Mouse (Mus musculus): ENCODE data around the gene Zfp513.
"Not testable (repeated sequence)": the region's sequence is repeated elsewhere in the genome, so short reads cannot be mapped to it uniquely, and the experiment has no call there.

Gene Zfp513

DNA sequence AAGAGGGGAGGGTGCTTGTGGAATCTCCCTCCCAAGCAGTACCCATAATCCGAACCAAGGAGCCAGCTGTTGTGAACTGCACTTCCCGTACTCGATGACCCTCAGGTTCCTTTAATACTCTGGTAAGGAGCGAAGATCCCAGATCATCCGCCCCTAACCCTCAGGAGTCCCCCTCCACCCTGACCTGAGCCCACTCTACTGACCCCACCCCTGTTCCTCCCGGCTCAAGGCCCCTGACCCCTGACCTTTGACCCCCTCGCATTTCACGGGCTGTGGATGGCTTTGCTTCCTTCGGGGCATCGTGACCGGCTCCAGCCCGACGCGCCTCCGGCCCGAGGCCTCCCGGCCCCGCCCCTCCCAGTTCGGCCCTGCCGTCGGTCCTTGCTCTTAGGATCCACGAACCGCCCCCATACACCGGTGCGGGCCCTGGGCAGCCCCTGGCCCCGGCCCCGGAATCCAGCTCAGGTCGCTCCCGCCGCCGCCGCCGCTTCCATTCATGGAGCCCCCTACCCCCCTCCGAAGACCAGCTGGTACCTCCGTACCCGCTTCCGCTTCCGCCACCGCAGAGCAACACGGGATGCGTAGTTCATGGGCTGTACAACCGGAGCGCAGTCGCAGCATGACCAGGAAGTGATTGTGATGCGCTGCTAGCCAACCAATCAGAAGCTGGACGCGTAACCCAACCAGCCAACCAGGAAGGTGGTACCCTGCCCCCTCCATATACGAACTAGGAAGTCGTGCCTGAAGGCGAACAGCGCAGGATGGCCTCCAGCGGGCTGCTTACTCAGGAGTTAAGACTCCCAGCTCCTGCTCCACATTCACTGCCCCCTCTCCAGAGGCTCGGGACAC is at the start of gene Zfp513:
Gene Zfp513 (minus strand): TSS at position 562 of the 849 bp plus-strand sequence.
- peak; percentile 84 to 91 for DNase-seq

DNA sequence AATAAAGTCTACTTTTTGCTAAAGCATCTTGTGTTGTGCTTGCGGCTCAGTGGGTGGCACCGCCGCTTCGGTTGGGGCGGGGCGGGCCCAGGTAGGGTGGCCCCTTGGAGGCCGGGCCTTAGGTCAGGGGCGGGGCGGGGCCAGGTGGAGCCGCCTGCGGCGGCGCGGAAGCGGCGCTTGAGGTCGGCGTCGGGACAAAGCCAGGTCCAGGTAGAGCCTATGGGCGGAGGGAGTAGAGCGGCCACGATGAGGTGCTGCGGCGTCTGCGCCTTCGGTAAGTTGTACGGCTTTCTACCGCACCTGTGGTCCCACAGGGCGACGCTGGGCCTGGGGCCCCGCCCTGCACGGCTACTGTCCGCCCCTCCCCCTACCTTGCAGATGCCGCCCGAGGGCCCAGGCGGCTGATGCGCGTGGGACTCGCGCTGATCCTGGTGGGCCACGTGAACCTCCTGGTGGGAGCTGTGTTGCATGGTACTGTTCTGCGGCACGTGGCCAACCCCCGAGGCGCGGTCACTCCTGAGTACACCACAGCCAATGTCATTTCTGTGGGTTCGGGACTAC is 49.5 kb upstream of the Zfp513 start, which contains the start of gene Krtcap3:
Gene Krtcap3 (plus strand): TSS at position 151 of the 561 bp plus-strand sequence.
- DNase-seq = peak in 1 of 2 experiments; percentile 18

DNA sequence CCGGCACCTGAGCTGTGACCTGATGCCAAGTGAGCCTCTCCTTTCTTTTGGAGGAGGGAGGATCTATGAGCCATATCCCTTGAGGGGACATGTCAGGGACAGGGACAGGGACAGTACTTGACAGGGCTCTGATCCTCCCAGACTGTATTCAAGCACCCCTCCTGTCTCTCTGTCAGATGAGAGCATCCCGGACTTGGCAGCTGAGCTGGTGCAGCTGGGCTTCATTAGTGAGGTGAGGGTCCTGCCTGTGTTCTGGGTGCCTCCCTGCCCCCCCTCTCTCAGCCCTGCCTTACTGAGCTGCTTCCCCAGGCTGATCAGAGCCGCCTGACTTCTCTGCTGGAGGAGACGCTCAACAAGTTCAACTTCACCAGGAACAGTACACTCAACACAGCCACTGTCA is 48.6 kb upstream of the Zfp513 start:
- no peak for DNase-seq

DNA sequence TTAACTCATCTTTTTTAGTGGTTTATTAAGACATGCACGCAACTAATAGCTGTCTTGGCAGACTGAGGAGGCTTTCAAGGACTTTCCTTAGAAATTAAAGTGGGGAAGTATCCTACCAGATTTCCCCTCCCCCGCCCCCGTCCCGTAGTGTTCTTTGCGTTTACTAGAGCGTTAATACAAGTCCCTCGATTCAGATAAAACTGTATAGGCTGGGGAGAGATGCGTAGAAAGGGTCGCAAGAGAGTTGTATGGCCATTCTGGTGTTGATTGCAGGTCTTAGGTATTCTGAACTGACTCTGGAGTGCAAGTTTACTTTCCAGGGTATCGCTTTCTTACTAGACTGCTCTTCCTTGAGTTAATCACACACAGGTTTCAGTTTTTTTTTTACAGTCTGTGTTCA is 40.1 kb upstream of the Zfp513 start:
- no peak for DNase-seq

DNA sequence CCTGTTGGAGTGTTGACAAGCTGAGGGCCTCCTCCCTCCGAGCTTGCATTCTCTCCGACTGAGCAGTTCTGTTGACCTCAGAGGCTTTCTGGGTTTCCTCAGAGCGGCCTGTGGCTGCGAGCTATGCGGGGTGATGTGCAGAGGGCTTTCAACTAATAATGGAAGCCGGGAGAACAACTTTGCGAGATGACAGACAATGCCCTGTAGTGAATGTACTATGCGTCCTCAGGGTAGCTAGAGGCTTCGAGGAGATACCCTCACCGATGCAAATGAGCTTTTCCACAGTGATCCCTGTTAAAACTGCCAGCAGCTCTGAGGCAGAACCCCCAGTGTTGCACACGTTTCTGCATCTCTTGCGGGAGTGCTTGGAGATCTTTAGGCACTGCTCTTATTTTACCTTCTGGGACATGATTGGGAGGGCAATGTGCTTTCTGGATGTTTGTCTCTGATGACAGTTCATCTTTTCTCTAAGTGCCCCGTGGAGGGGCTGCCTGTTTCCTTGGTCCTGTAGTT is 39.5 kb upstream of the Zfp513 start:
- DNase-seq = no peak

DNA sequence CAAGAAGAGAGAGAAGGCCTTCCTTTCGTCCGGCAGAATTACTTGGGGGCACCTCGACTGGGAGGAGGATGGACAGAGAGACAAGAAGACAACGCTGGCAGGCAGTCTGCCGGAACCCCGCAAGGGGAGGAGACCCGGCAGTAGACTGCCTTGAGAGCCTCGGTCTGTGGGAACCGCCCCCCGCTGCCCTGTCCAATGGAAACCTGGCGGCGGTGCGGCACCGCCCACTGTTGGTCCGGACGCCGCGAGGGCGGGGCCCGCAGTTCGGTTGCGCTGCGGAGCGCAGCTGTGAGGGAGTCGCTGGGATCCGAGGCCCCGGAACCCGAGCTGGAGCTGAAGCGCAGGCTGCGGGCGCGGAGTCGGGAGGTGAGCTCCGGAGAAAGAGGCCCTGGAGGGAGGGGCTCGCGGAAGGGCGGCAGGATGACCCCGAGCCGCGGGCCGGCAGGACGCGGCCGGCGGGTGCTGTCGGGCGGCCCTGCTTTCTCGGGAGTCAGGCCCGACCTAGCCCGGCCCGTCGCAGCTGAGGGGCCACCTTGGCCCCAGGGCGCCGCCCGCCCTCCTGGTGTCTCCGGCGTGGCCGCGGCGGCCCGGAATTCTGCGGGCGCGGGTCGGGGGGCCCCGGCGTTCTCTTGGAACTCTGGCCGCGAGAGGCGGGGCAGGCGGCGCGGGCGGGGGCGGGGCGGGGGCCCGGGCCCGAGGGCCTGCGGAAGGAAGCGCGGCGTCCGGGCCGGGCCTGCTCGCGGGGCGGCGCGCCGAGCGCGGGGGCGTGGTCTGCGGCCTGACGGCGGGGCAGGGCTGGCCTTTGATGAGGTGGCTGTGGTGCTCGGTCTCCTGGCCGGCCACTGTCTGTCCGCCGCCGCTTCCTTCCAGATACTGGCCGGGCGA is 38.8 kb upstream of the Zfp513 start, which contains the start of the genes Nrbp1 and Gm9970:
Gene Nrbp1 (plus strand): TSS at position 228 of the 885 bp plus-strand sequence.
Gene Gm9970 (minus strand): TSS at position 596 of the 885 bp plus-strand sequence.
- peak; percentile 93 to 94 for DNase-seq

DNA sequence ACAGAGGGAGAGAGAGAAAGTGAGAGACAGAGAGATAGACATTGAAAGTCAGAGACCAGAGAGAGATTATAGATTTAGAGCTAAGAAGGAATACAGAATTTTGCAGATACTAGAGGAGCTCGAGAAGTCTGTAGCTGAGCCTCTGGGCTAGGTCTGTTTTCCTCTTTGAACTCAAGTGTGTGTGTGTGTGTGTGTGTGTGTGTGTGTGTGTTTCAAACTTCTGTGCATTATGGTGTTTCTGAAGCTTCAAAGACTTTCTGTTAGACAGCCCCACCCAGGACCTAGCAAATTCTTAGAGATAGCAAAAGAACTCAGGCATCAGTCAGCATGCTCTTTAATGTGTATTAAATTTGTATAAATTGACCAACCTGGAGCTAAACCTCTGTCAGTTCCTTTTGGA is 24.5 kb upstream of the Zfp513 start:
- no peak for DNase-seq

DNA sequence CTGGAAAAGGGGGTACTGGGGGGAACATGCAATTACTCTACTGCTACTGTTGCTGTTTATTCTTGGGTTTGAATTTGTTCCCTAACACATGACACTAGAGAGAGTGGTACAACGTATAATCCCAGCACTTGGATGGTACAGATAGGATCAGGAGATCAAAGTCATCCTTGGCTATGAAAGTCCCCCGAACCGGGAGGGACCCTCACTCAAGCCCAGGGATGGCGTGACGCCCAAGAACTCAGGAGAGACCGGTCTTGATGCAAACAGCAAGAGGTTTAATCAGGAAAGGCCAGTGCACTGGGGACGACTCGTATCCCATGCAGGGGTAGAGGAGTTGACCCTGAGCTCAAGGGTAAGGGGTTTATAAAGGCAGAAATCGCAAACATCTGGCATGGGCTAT is 20.6 kb upstream of the Zfp513 start:
- DNase-seq = no peak

DNA sequence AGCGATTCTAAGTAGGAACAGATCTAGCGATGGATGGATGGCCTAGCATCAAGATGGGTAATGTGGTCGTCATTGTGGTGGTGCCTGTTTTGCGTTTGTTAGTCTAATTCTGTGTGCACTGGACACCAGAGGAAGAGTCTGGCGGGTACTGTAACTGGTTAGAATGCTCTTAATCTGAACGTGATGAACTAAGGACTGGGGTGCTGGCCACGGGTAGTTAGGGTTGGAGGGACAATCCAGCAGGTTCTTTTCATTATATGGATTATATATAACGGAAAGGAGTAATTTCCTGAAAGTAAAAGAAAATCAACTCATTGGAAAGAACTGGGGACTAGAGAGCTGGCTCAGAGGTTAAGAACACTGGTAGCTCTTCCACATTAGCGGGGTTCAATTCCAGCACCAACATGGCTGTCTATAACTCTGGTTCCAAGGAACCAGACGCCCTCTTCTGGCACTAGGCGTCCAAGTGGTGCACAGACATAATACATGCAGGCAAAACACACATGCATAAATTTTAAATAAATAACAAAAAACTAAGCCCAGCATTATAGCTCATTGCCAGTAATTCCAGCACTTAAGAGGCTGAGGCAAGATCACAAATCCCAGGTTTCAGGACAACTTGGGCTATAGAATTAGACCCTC is 19.3 kb upstream of the Zfp513 start:
- no peak for DNase-seq

DNA sequence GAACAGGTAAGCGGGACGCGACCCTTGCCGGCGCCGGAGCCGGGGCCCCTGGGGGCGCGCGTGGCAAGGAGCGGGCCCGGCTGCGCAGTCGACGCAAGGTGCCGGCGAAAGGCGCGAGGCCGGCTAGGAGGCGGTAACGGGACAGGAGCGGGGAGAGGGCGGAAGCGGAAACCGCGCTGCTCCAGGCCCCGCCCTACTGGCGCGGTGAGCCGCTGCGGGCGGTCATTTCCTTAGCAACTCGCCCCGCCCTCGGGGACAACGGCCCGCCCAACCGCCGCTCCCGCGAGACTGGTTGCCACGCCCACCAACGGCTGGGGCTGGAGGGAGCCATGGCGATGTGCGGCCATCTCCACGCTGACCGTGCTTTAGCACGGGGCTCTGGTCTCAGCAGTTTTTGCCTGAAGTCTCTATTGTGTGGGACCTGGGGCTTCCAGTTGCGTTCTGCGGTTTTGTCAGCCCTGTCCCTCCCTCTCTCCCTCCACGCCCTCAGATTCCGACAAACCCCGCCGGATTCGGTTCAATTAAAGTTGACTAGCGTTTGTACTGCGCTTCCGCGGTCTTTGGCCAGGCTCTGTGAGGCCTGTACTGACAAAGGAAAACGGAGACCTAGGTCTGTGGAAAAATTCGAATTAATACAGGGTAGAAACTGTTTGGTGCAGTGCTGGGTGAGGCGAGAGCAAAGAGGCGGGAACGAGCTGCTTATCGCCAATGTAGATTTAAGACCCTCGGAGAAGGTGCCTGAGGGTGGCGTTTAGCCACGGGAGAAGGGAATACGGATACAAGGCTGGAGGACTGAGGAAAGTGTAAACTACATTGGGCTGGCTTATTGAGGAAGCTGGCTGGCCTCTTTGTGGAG is 18.6 kb upstream of the Zfp513 start, which contains the start of gene Ppm1g:
Gene Ppm1g (minus strand): TSS at position 240 of the 856 bp plus-strand sequence.
- DNase-seq = peak; percentile 96 to 99

DNA sequence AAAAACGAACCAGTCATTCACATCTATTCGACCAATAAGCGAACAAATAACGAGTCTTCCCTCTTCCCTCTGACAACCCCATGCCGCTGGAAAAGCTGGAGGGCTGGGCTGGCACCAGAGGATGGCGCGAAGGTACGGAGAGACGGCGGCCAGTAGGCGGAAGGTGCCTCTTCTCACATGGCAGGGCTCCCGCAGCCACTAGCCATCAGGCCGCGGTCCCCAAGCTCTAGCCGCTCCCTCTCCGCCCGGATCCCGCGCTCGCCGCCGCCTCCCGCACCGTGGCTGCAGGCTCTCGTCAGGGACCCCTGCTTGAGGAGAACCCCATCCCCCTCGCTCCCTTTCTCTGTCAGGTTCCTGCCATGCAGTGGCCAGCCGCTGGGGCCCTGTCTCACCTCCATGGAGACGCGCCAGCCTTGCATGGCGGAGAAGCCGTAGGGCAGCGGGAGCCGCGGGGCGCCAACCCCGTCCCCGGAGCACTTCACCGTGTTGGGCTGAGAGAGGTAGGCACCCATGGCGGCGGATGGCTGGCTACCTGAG is 17.9 kb upstream of the Zfp513 start:
- no peak for DNase-seq

DNA sequence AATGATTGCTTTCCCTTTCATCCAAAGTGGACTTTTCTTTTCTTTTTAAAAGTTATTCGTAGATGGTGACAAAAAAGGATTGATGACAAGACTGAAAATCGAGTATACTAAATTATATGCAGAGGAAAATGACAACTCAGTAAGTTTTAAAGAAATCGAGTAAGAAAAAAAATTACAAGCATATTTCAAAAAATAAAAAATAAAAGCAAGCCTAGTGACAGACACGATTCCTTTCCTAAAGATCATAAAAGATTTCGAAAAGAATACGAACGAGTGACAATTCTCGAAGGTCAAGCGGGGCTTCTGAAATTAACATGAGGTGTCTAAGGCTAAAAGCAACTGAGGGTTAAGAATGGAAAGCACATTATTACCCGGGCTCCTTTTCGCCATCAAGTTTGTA is 17.4 kb upstream of the Zfp513 start:
- no peak for DNase-seq

DNA sequence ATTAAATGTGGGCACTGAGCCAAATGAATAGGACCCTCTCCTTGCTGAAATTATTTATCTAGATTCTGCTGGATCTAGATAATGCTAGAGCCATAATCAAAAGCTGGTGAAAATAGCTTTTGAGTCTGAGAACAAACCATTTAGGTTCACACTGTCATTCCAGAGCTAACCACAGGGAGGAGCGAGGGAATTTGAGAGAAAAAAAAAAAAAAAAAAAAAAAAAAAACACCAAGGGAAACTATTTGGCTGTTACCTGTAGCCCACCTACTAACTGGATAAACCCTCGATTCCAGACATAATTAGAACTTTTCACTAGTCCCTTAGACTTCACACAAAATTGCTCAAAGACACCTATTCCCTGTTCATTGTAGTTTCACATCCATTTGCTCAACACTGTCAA is 17.0 kb upstream of the Zfp513 start:
- DNase-seq = no peak

DNA sequence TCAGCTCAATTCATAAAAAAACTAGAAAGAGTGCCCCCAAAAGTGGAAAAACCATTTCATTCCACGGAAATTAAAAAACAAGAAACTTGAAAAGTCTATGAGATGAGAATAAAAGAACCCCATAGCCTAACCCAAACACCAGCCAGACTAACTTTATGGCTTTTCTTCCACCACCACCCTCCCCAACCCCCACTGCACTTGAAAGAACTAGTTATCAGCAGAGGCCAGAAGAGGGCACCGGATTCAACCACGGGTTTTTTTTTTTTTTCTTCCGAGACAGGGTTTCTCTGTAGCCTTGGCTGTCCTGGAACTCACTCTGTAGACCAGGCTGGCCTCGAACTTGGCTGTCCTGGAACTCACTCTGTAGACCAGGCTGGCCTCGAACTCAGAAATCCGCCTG is 16.2 kb upstream of the Zfp513 start:
- peak in 1 of 2 experiments; percentile 19 for DNase-seq

DNA sequence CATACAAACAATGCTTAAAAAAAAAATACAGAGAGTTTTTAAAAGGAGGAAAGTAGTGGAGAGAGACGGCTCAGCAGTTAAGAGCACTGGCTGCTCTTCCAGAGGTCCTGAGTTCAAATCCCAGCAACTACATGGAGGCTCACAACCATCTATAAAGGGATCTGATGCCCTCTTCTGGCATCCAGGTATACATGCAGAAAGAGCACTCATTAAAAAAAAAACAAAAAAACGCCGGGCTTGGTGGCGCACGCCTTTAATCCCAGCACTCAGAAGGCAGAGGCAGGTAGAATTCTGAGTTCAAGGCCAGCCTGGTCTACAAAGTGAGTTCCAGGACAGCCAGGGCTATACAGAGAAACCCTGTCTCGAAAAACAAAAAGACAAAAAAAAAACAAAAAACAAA is 14.5 kb upstream of the Zfp513 start:
- DNase-seq = not testable (repeated sequence)

DNA sequence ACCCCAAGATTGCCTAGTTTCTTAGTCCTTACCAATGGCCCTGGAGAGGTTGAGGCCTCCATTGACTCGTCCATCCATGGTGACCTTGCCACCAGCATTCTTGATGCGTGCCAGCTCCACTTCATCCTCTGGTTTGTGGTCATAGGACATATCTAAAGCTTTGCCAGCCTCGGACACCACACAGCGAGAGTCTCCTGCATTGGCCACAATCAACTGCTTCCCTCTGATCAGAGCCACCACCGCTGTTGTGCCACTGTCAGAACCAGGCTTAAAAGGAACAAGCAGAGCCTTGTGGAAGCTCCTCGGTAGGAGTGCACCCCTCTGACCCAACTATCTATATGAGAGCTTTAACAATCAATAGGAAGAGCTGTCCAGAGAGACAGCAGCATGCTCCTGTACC is 2.3 kb upstream of the Zfp513 start:
- DNase-seq = no peak

DNA sequence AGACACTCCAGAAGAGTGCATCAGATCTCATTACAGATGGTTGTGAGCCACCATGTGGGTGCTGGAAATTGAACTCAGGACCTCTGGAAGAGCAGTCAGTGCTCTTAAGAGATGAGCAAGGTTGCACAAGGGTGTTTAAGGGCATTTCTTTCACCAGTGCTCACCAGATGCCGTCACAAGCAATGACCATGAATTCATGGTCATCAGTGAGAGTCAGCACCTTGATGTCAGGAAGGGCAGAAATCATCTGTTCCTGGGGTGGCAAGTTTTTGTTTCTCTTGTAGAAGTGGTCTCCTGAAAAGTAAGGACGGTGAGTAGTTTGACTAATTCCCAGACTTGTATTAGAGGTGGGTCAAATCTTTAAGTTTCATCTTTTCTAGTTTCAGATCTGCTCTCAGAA is 1.8 kb upstream of the Zfp513 start:
- DNase-seq = no peak

DNA sequence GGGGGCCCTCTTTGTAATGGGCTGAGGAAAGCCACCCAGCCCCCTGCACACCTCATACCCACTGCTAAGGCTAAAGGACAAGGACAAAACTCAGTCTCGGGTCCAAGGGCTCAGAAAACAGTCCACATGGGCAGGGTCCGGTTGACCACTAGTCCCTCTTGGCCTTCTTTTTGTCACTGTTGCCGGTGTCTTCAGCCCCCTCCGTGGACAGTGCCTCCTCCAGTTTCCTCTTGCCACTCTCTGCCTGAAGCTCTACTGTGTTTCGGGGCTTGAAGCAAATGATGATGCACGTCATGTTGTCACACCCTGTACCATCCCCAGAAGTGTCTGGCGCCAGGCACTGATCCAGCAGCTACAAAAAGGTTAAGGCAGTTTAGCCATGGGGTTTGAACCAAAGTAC is 830 bp upstream of the Zfp513 start:
- peak in 1 of 2 experiments; percentile 5 for DNase-seq

DNA sequence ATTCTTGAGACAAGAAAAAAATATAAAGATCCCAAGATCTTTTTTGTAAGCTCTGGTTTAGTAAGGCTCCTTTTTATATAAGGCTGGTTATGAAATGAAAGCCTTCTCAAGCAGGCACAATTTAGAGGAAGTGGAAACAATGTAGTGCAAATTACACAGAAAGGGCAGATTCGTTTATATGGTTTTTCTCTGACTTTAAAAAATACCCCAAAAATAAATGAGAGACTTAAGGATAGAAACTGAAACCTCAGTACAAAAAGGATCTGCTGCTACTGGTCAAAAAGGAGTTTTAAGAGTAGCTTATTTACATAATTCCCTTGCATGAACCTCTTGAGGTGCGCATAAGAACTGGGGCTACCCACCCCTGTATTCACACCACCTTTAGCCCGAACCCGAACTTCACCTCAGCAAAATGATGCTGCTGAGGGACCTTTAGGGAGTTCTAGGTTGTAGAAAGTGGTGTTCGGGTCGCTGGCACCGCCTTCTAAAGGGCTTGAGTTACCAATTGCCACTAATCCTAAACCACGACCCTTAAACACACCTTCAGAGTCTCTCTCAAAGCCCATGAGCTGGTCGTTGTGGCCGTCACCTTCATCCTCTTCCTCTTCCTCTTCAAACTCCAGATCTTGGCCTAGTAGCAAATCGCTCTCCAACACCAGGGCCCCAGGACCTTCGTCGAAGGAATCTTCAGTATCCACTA is 911 bp downstream of the Zfp513 start:
- peak in 1 of 2 experiments; percentile 13 for DNase-seq

DNA sequence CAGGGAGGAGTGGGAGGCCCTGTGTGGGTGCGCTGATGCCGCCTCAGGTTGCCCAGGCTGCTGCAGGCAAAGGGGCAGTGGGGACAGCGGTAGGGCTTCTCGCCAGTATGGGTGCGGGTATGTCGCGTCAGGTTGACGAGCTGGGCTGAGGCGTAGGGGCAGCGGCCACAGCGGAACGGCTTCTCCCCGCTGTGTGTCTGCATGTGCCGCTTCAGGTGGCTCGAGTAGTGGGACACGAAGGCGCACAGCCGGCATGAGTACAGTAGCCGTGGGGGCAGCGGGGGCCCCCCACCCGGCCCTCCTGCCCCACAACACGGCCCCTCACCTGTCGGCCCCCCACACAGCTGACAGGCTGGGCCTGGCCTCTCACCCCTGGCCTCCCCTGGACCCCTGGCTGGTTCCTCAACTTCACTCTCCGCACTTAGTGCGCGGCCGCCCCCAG is 1.8 kb downstream of the Zfp513 start:
- peak in 1 of 2 experiments; percentile 16 for DNase-seq

Measured in spleen, adult 18-20 months (tissue).